Mouse (Mus musculus) neural tube, embryonic 11.5 days (tissue): ENCODE measurements at regions not wholly inside any gene's neighbourhood (a gene's known extent, or its start where the extent isn't known, plus 50 kb on each side); places are given as distances from the start of the nearest gene placed in this dataset.

Experiments used
- ATAC-seq: fragments of 200-750 bp; cut with Nextera tagmentation; 2 replicates; pipeline ENCODE4 v1.8.0; 2017; ENCODE audit warnings: moderate number of reproducible peaks, mild to moderate bottlenecking, moderate TSS enrichment, moderate library complexity; ENCODE audit not compliant: insufficient read depth, low FRiP score, low TSS enrichment
- DNase-seq: peaks from one replicate; pipeline ENCODE4 v3.0.0-alpha.2; 2015; ENCODE audit warnings: low spot score
- H3K27ac ChIP-seq: fragments of 300-500 bp; sonication (generic); 2 replicates; pipeline ENCODE4 v1.5.1; 2014; ENCODE audit warnings: low read depth, mild to moderate bottlenecking, low read length
- H3K27me3 ChIP-seq: fragments of 300-500 bp; sonication (generic); 2 replicates; pipeline ENCODE4 v1.6.1; 2014; ENCODE audit warnings: mild to moderate bottlenecking, low read length, mixed read lengths; ENCODE audit not compliant: control insufficient read depth, insufficient read depth
- H3K36me3 ChIP-seq: fragments of 300-500 bp; sonication (generic); 2 replicates; pipeline ENCODE4 v1.6.1; 2014; ENCODE audit warnings: mild to moderate bottlenecking, low read length, moderate library complexity, mixed read lengths; ENCODE audit not compliant: control insufficient read depth, insufficient read depth
- H3K4me1 ChIP-seq: fragments of 300-500 bp; sonication (generic); 2 replicates; pipeline ENCODE4 v1.6.1; 2014; ENCODE audit warnings: low read length, mixed read lengths; ENCODE audit not compliant: control insufficient read depth, insufficient read depth
- H3K4me2 ChIP-seq: fragments of 300-500 bp; sonication (generic); 2 replicates; pipeline ENCODE4 v1.6.1; 2014; ENCODE audit warnings: low read depth, mild to moderate bottlenecking, moderate library complexity
- H3K4me3 ChIP-seq: fragments of 300-500 bp; sonication (generic); 2 replicates; pipeline ENCODE4 v1.5.1; 2014; ENCODE audit warnings: low read depth, low read length
- H3K9ac ChIP-seq: fragments of 300-500 bp; sonication (generic); 2 replicates; pipeline ENCODE4 v1.6.1; 2014; ENCODE audit warnings: mild to moderate bottlenecking, low read length
- H3K9me3 ChIP-seq: fragments of 300-500 bp; sonication (generic); 2 replicates; pipeline ENCODE4 v1.6.1; 2016; ENCODE audit warnings: low read length; ENCODE audit not compliant: control insufficient read depth
- WGBS: fragments of 180-500 bp; shearing (Covaris S2); extraction: QIAGEN DNeasy Blood & Tissue Kit; methylation state at CpG from one replicate; pipeline ENCODE4 v1.1.7; 2014; 5-methylcytosine and 5-hydroxymethylcytosine counted together

GRCm38 (mm10) chr6:52413639-52414038 is 100.3 kb downstream of the Evx1 start:
- Histone ChIP-seq H3K27me3 (no peaks in the 10 kb centered on the region), H3K27ac (no peak overlapping the region), H3K4me3 (no peak overlapping the region), H3K4me1 (no peaks in the 10 kb centered on the region), H3K9ac (no peak overlapping the region), H3K36me3 (no peaks in the 10 kb centered on the region), H3K9me3 (no peaks in the 10 kb centered on the region), H3K4me2 (no peak overlapping the region)
- DNase-seq (no peak), ATAC-seq (no peak)
- WGBS, result 92% methylated on average over 4 of the region's 4 CpGs

DNA sequence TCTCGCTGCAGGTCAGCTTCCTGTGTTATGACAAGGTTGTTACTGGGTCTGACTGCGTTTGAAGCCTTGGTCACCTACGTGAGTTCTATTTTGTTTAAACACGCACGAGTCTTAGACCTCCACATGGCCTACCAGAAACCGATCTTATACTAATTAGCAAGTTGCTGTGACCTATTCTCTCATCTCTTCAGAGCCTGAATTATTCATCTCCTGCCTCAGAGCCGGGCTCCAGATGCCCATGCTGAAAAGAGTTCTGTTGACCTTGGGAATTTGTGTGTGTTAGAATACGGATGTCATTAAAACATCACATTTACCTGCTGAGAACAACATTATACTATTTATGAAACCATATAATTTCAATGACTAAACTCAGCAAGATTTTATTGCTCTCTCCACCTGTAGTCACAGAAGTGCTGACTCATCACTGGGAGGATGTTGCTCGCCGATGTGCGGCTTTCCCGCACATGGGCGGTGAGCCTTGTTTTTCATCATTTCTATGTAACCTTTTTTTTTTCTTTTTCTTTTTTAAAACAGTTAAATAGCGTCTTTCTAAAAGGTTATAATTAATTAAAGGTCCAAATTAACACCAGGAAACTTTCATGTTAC is 102.1 kb downstream of the Evx1 start:
- H3K36me3 ChIP-seq, result no peaks in the 10 kb centered on the region
- no peaks in the 10 kb centered on the region for H3K9me3 ChIP-seq
- no peak overlapping the region for H3K9ac ChIP-seq
- ATAC-seq, result no peak
- H3K27ac ChIP-seq, result no peak overlapping the region
- H3K4me1 ChIP-seq, result no peaks in the 10 kb centered on the region
- no peaks in the 10 kb centered on the region for H3K27me3 ChIP-seq
- H3K4me3 ChIP-seq, result no peak overlapping the region
- no peak overlapping the region for H3K4me2 ChIP-seq
- WGBS, result 86% methylated on average over 14 of the region's 14 CpGs
- no peak for DNase-seq

GRCm38 (mm10) chr6:52416491-52416890 is 103.2 kb downstream of the Evx1 start:
- Histone ChIP-seq H3K4me2 (no peak overlapping the region), H3K36me3 (no peaks in the 10 kb centered on the region), H3K4me1 (no peaks in the 10 kb centered on the region), H3K27ac (no peak overlapping the region), H3K9ac (no peak overlapping the region), H3K9me3 (no peaks in the 10 kb centered on the region), H3K4me3 (no peak overlapping the region), H3K27me3 (no peaks in the 10 kb centered on the region)
- WGBS, result 77% methylated on average over 3 of the region's 3 CpGs
- ATAC-seq (no peak), DNase-seq (no peak)

GRCm38 (mm10) chr6:52417439-52418124 is 104.3 kb downstream of the Evx1 start:
- ATAC-seq (no peak), DNase-seq (no peak)
- Histone ChIP-seq H3K9me3 (no peaks in the 10 kb centered on the region), H3K4me1 (no peaks in the 10 kb centered on the region), H3K36me3 (no peaks in the 10 kb centered on the region), H3K27ac (no peak overlapping the region), H3K9ac (no peak overlapping the region), H3K27me3 (no peaks in the 10 kb centered on the region), H3K4me2 (no peak overlapping the region), H3K4me3 (no peak overlapping the region)
- WGBS, result 46% methylated on average over 10 of the region's 10 CpGs

DNA sequence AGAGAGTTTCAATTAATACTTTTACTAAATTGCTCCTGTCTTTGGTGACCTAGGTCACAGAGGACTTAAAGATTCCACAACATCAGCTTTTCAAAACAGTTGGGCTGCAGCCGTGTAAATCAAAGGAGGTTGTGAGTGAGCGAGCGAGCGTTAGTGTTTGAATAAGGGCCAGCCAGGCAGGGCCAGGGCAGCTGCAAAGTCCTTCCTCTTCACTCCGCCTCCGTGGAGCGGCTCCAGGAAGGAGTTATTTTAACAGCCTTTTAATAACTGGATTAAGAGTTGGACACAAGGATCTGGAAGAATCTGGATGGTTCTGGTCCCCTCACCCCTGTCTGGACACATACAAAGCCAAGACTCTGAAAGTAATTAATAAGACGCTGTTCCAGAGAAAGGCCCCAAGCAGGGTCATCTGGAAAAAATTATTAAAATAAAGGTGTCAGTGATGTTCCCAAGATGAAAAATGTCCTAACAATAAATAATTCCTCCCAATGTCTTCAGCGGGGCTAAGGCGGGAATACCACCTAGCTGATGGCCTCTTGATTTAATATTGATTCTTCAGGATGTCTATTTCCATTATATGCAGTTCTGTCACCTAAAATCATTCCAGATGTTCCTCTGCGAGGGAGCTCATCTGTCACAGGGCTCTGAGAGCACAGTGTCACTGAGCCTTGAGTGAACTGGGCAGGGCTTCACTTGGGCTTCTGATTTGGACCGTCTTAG is 105.3 kb downstream of the Evx1 start:
- 31% methylated on average over 12 of the region's 12 CpGs for WGBS
- Histone ChIP-seq H3K4me2 (no peak overlapping the region), H3K9me3 (no peaks in the 10 kb centered on the region), H3K27me3 (no peaks in the 10 kb centered on the region), H3K9ac (no peak overlapping the region), H3K4me1 (no peaks in the 10 kb centered on the region), H3K27ac (no peak overlapping the region), H3K36me3 (no peaks in the 10 kb centered on the region), H3K4me3 (no peak overlapping the region)
- ATAC-seq, result no peak
- peak; percentile 48 for DNase-seq

- ATAC-seq (no peak), DNase-seq (no peak)
- Histone ChIP-seq H3K36me3 (no peaks in the 10 kb centered on the region), H3K4me3 (no peak overlapping the region), H3K27ac (no peak overlapping the region), H3K4me2 (no peak overlapping the region), H3K9ac (no peak overlapping the region), H3K9me3 (no peaks in the 10 kb centered on the region), H3K4me1 (no peaks in the 10 kb centered on the region), H3K27me3 (no peaks in the 10 kb centered on the region)
- 78% methylated on average over 7 of the region's 7 CpGs for WGBS
These were observed 107.1 kb downstream of the Evx1 start for GRCm38 (mm10) chr6:52420276-52420970.

DNA sequence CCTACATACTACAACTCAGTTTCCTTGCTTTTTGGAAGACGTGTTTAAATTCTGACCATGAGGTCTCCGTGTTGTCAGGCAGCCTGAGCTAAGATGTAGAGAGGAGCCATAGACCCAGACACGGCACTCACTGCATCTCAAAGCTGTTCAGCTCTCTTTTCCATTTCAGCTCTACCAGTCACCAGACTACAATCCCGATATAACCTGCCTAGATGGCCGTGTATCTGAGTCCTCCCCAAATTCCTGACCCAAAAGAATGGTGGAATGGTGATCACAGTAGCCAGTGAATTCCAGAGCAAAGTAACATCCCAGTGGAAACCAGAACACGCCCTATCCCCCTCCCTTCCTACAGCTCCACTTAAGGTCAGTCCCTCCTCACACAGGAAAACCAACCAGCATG is 108.5 kb downstream of the Evx1 start:
- ATAC-seq, result no peak
- H3K4me1 ChIP-seq, result no peaks in the 10 kb centered on the region
- 90% methylated on average over 6 of the region's 6 CpGs for WGBS
- no peak overlapping the region for H3K4me3 ChIP-seq
- DNase-seq, result no peak
- H3K4me2 ChIP-seq, result no peak overlapping the region
- H3K36me3 ChIP-seq, result no peaks in the 10 kb centered on the region
- no peak overlapping the region for H3K27ac ChIP-seq
- no peaks in the 10 kb centered on the region for H3K9me3 ChIP-seq
- H3K9ac ChIP-seq, result no peak overlapping the region
- H3K27me3 ChIP-seq, result no peaks in the 10 kb centered on the region

GRCm38 (mm10) chr6:52422686-52423085 is 109.4 kb downstream of the Evx1 start:
- no peak overlapping the region for H3K9ac ChIP-seq
- H3K4me3 ChIP-seq, result no peak overlapping the region
- no peak for ATAC-seq
- no peaks in the 10 kb centered on the region for H3K36me3 ChIP-seq
- no peak overlapping the region for H3K4me2 ChIP-seq
- WGBS, result 86% methylated on average over 10 of the region's 10 CpGs
- no peaks in the 10 kb centered on the region for H3K27me3 ChIP-seq
- DNase-seq, result no peak
- no peak overlapping the region for H3K27ac ChIP-seq
- no peaks in the 10 kb centered on the region for H3K9me3 ChIP-seq
- H3K4me1 ChIP-seq, result no peaks in the 10 kb centered on the region
